Mouse (Mus musculus) embryonic stem cell, embryonic (primary cell): ENCODE results near the gene Pus7.

Experiments
- CTCF ChIA-PET, 4 experiments: fragments of 300-600 bp in 2 of 4; fragments of 350-600 bp in 2 of 4; sonication (Branson Sonifier 250); formaldehyde crosslinking; loops; one replicate each; lab custom pipeline; 2022; ENCODE audit warnings: inconsistent platforms in 2 of 4; lab: Charles Lee
- POLR2A ChIA-PET, 4 experiments: fragments of 300-600 bp in 2 of 4; fragments of 350-600 bp in 2 of 4; sonication (Branson Sonifier 250); formaldehyde crosslinking; loops; one replicate each; lab custom pipeline; 2022; ENCODE audit warnings: antibody characterized with exemption in 4 of 4, inconsistent platforms in 1 of 4; lab: Charles Lee

Gene Pus7

DNA sequence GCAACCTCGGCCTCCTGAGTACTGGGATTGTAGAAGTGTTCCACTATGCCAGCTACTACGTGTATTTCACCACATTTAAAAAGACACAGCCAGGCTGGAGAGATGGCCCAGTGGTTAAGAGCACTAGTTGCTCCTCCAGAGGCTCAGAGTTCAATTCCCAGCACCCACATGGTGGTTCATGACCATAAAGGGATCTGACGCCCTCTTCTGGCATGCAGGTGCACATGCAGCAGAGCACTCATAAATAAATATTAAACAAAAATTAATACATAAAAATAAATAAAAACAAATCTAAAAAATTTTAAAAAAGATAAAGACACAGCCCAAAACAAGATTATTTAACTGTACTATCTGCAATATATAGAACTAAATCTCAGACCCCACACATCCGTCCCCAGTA, 3.0 kb downstream of the Pus7 start:
- ChIA-PET CTCF (interaction anchor here in 2 of 4 experiments (0.6 to 1.2 kb wide), 6 partner anchors 24 to 690 kb away, joined by 3 to 5 read pairs (median 4); no protein-coding TSS in a partner anchor), POLR2A (interaction anchor here in 2 of 4 experiments (0.6 to 2.6 kb wide), 7 partner anchors 9 to 350 kb away, joined by 3 to 7 read pairs (median 3); partner anchors contain the start of gene Tomm7 (in 1 of the 2))

DNA sequence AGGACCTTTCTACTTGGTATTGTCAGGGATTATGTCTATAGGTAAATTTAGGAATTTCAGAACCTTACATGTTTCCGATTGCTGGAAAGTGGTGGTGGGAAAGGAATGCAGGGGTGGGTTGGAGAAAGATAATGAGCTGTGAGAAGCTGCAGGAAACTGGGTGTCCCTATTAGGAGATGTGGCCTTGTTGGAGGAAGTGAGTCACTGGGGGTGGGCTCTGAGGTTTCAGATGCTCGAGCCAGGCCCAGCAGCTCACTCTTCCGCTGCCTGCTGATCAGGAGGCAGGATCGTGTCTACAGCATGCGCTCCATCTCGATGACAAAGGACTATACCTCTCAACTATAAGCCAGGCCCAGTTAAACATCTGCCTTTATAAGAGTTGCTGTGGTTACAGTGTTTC, 9.3 kb downstream of the Pus7 start:
- ChIA-PET CTCF (interaction anchor here in 1 of 4 experiments (0.9 kb wide), 1 partner anchor 13 kb away, joined by 3 read pairs; no protein-coding TSS in a partner anchor), POLR2A (interaction anchor here in 3 of 4 experiments (0.6 to 4.0 kb wide), 15 partner anchors 8 to 428 kb away, joined by 3 to 20 read pairs (median 4); partner anchors contain the start of genes Pus7 (in 1 of the 3) and Rint1 (in 1 of the 3))

- POLR2A ChIA-PET, result interaction anchor here in 2 of 4 experiments (1.0 to 1.7 kb wide), 6 partner anchors 9 to 22 kb away, joined by 3 to 4 read pairs (median 4); partner anchors contain the start of gene Rint1 (in 1 of the 2)
- CTCF ChIA-PET, result interaction anchor here in 2 of 4 experiments (0.6 to 0.8 kb wide), 3 partner anchors 10 to 15 kb away, joined by 3 to 4 read pairs (median 3); no protein-coding TSS in a partner anchor
These were observed 12.4 kb downstream of the Pus7 start for GRCm38 (mm10) chr5:23771105-23771504.

DNA sequence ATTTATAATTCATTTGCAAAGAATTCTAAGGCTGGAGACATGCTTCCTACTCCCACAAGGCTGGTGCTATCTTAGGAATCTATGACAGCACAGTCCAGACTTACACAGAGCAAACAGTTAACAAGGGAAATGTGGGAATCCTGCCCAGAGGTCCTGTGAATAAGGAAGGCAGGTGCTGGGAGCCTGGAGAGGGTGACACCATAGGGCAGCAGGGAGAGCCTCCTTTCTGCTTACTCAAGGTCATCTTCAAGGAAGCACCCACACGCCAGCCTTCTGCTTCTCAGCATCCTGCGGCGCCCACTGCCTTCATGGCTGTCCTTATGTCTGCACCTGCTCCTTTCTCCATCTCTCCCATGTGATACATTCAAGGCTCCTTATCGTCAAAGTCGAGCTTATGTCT, 19.0 kb downstream of the Pus7 start:
- ChIA-PET CTCF (interaction anchor here in 2 of 4 experiments (1.0 to 1.1 kb wide), 1 partner anchor 8 kb away, joined by 3 read pairs; no protein-coding TSS in a partner anchor), POLR2A (interaction anchor here in 2 of 4 experiments (0.7 to 1.1 kb wide), 3 partner anchors 8 to 1537 kb away, joined by 3 to 5 read pairs (median 3); no protein-coding TSS in a partner anchor)

DNA sequence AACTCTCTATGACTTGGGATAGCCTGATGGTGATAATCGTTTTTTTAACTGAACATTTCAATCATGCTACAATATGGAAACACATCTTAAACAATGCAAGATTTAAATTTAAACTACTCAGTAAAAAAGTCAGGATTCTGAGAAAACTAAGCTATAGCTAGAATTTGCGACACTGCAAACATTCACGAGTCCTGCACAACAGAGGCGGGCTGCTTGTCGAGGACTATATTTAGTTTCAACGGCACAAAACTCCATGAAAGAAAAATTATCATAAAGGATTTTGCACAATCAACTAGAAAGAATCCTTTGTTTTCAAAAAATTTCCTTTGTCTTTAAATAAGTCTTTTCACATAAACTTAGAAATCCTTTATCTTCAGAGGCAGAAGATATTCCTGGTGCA, 21.0 kb downstream of the Pus7 start:
- POLR2A ChIA-PET, result interaction anchor here in 1 of 4 experiments (1.2 to 1.4 kb wide), 2 partner anchors 9 to 14 kb away, joined by 3 to 4 read pairs; no protein-coding TSS in a partner anchor
- CTCF ChIA-PET, result no interaction called here

GRCm38 (mm10) chr5:23758633-23759032, 24.9 kb downstream of the Pus7 start:
- CTCF ChIA-PET, result interaction anchor here (0.5 to 1.2 kb wide), 11 partner anchors 8 to 173 kb away, joined by 3 to 5 read pairs (median 3); no protein-coding TSS in a partner anchor
- POLR2A ChIA-PET, result interaction anchor here in 2 of 4 experiments (0.9 to 1.2 kb wide), 4 partner anchors 12 to 62 kb away, joined by 3 to 5 read pairs (median 4); no protein-coding TSS in a partner anchor

DNA sequence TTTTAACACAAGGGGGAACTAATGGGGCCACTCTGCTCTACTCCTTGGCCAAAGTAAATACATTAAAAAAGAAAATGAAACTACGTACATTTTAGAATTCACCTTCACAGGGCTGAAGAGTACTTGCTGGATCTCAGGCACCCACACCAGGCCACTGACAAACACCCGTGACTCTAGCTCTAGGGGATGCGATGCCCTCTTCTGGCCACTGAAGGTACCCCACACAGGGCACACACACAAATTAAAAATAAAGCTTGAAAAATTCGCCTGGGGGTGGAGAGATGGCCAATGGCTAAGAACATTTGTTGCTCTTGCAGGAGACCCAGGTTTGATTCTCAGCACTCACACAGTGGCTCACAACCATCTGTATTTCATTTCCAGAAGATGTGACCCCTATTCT, 27.1 kb downstream of the Pus7 start:
- CTCF ChIA-PET, result interaction anchor here (0.6 to 1.6 kb wide), 19 partner anchors 8 to 1267 kb away, joined by 3 to 12 read pairs (median 3); partner anchors contain the start of gene Tomm7 (in 1 of the 4)
- POLR2A ChIA-PET, result interaction anchor here in 3 of 4 experiments (0.6 to 2.1 kb wide), 13 partner anchors 9 to 370 kb away, joined by 3 to 11 read pairs (median 4); partner anchors contain the start of gene Kmt2e (in 1 of the 3)

- POLR2A ChIA-PET, result interaction anchor here in 1 of 4 experiments (0.6 kb wide), 1 partner anchor 276 kb away, joined by 3 read pairs; no protein-coding TSS in a partner anchor
- CTCF ChIA-PET, result interaction anchor here in 1 of 4 experiments (0.6 to 1.4 kb wide), 2 partner anchors 25 to 1028 kb away, joined by 3 to 4 read pairs; no protein-coding TSS in a partner anchor
These were observed 27.9 kb downstream of the Pus7 start for GRCm38 (mm10) chr5:23755591-23755990.

DNA sequence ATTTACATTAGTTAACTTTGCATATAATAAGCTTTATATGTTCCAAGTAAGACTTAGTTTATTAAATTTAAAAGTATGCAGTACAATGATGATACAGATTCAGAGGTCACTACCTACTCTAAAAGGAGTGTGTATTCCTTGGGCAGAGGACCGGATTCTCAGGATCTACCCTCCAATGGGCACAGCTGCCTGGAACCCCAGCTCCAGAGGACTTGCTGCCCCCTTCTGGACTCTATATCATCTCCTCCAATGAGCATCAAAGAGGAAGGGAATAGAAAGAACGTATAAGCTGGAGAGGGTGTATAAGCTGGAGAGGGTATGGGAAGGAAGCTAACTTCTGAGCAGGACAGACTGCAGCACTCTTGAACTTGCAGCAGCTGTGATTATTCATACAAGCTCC, 33.6 kb downstream of the Pus7 start:
- CTCF ChIA-PET, result interaction anchor here in 3 of 4 experiments (0.6 to 1.1 kb wide), 9 partner anchors 9 to 331 kb away, joined by 3 to 4 read pairs (median 3); partner anchors contain the start of genes Rint1 (in 1 of the 3) and Tomm7 (in 1 of the 3)
- POLR2A ChIA-PET, result interaction anchor here in 2 of 4 experiments (0.5 to 2.3 kb wide), 9 partner anchors 14 to 427 kb away, joined by 3 to 7 read pairs (median 5); no protein-coding TSS in a partner anchor

DNA sequence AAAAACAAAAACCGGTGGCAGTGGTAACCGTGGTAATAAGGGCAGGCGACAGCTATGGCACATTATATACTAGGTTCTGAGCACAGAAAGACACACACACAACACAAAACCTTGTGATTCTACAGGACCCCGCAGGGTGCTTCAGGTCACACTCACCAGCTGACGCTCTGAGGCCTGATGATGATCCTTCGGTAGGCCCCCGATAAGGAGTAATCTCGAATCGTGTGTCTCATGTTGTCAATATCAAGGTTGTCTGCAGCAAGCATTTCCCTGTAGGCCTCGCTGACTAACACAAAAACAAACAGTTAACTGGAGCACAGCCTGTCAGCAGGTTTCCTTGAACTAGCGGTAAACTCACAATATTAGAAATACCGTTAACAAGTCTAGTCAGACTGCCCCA, 40.2 kb downstream of the Pus7 start:
- ChIA-PET POLR2A (interaction anchor here in 1 of 4 experiments (1.3 kb wide), 1 partner anchor 10 kb away, joined by 5 read pairs; no protein-coding TSS in a partner anchor), CTCF (no interaction called here)

DNA sequence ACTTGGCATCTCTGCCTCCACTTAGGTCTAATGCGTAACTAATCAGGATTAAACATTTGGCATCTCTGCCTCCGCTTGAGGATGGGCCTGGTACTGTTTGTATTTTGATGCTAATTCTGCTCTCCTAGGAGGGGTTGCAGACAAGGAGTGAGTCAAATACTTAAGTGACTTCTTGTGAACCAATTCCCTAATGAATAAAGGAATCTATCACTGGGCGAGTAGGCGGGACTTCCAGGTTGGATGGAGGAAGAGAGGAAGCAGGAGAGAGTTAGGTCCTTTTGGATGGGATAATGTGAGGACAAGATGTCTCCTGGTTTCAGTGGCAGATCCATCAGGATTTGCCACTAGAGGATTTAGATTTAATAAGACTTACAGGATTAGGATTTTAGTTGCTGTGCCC, 46.4 kb downstream of the Pus7 start:
- POLR2A ChIA-PET, result interaction anchor here in 3 of 4 experiments (0.8 to 2.1 kb wide), 11 partner anchors 8 to 107 kb away, joined by 3 to 8 read pairs (median 3); partner anchors contain the start of gene Tomm7 (in 1 of the 3)
- CTCF ChIA-PET, result no interaction called here

GRCm38 (mm10) chr5:23736366-23736765, 47.1 kb downstream of the Pus7 start:
- CTCF ChIA-PET, result no interaction called here
- POLR2A ChIA-PET, result interaction anchor here in 3 of 4 experiments (0.8 to 2.1 kb wide), 12 partner anchors 9 to 108 kb away, joined by 3 to 8 read pairs (median 4); partner anchors contain the start of gene Tomm7 (in 2 of the 3)

DNA sequence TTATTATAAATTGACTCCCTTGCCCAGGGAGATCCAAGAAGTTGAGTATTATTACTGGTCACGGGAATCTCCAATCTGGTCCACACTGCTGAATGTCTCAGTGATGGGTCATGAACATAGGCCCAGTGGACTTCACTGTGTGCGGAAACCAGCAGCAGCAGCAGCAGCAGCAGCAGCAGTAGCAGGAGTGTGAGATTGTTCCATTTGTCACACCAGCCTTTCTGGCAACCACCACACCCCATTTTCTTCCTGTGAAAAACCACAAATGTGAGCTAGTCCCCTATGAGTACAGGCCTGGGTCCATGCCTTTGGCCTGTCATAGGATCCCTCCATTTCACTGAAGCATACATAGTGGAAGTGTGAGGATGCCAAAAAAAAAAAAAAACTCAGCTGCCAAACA, 61.6 kb downstream of the Pus7 start:
- POLR2A ChIA-PET, result interaction anchor here in 1 of 4 experiments (0.6 to 1.5 kb wide), 3 partner anchors 9 to 15 kb away, joined by 3 to 5 read pairs (median 3); no protein-coding TSS in a partner anchor
- CTCF ChIA-PET, result no interaction called here

- ChIA-PET POLR2A (interaction anchor here in 2 of 4 experiments (0.5 to 1.0 kb wide), 2 partner anchors 128 kb away, joined by 3 to 4 read pairs; no protein-coding TSS in a partner anchor), CTCF (no interaction called here)
These were observed 64.6 kb downstream of the Pus7 start for GRCm38 (mm10) chr5:23718881-23719328.

- ChIA-PET CTCF (no interaction called here), POLR2A (interaction anchor here in 1 of 4 experiments (0.9 kb wide), 1 partner anchor 14 kb away, joined by 3 read pairs; no protein-coding TSS in a partner anchor)
These were observed 65.4 kb downstream of the Pus7 start for GRCm38 (mm10) chr5:23718182-23718534.

- ChIA-PET CTCF (no interaction called here), POLR2A (interaction anchor here in 1 of 4 experiments (0.9 kb wide), 1 partner anchor 14 kb away, joined by 3 read pairs; no protein-coding TSS in a partner anchor)
These were observed 65.9 kb downstream of the Pus7 start for GRCm38 (mm10) chr5:23717469-23718181.

GRCm38 (mm10) chr5:23713401-23714335, 69.8 kb downstream of the Pus7 start:
- ChIA-PET POLR2A (interaction anchor here in 3 of 4 experiments (0.7 to 1.5 kb wide), 7 partner anchors 9 to 137 kb away, joined by 3 to 8 read pairs (median 5); no protein-coding TSS in a partner anchor), CTCF (interaction anchor here in 3 of 4 experiments (0.6 to 1.0 kb wide), 4 partner anchors 18 to 282 kb away, joined by 3 to 4 read pairs (median 4); no protein-coding TSS in a partner anchor)
